Mouse (Mus musculus) thymus, postnatal 36 days (tissue): ENCODE results near the gene Metap2.

Experiments
- DNase-seq, 2 experiments: peaks; one replicate each; pipeline ENCODE4 v3.0.0; 2022; ENCODE audit warnings: mixed read lengths in 2 of 2

Gene Metap2

DNA sequence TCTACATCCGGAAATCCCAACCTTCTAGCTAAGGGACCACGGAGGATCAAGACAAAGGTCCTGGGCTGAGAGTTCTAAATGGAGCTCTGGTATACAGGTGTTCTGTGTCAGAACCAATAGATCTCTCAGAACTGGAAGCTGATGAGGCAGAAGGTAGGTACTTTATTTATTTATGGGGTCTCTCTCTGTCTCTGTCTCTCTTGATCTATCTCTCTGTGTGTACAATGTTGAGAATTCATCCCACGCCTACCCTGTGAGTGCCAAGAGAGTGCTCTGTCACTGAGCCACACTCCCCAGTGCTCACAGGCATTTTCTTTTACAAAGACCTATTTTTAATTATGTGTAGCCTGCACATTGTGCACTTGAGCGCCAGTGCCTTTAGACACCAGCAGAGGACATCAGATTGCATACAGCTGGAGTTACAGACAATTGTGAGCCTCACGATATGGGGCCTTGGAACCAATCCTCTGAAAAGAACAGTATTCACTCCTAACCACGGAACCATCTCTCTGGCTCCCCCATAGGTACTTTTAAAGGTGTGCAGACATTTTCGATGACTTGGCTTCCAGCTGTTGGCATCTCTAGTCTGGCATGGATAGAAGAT is at the start of gene Metap2:
TSS of gene Metap2 (minus strand) at position 51 of the 604 bp plus-strand sequence.
- DNase-seq, result no peak

- DNase-seq, result no peak
These were observed 49.1 kb upstream of the Metap2 start for GRCm38 (mm10) chr10:93945843-93946499.

DNA sequence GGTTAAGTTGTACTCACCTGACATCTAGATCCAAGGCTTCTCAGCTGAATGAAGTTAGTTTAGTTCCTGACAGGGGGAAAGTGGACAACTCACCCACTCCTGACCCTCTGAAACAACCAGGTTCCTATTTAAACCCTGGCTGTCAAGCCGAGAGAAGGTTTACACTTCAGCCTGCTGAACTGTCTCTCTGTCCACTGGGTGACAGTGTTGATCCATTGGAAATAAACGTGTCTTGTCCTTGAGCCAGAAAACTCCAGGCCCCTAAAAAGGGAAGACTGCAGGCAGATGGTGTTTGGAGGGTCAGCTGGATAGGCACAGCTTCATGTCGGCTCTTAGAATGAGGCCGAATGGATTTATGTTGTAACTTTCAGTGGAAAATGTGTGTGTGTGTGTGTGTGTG is 48.5 kb upstream of the Metap2 start:
- no peak for DNase-seq

DNA sequence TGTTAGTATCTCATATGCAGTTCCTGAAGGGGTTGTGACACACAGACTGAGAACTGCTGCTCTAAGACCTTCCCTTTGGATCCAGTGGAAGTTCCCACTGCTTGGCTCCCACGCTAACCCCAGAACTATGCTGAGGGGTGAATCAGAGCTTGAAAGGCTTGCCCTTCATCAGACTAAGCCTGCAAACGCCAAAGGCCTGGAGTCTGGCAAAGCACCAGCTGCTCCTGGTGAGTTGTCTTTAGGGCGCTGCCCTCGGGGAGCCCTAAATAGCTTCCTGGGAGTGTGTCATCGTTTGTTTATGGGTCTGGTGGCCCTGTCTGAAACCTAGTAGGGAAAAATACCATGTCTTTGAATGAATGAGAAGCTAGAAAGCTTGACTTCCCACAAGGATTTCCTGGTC is 47.3 kb upstream of the Metap2 start:
- no peak for DNase-seq

- no peak for DNase-seq
These were observed 43.4 kb upstream of the Metap2 start for GRCm38 (mm10) chr10:93940279-93940678.

DNA sequence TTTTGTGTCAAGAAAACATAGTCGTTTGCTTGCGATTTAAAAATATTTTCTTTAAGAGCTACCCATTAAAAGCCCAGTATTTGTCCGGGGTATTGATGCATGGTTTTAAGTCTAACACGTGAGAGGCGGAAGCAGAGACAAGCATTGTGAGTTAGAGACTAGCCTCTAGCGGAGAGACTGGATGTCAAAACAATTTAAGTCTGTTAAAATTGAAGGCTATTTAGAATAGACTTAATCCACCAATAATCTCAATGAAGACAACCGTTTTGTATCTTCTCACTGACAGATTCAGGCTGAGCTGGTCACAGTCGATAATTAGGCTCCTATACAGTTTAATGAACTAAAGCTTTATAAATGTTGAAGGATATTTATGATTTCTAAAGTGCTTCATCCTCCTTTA is 42.8 kb upstream of the Metap2 start:
- DNase-seq, result no peak

GRCm38 (mm10) chr10:93938844-93939271 is 42.0 kb upstream of the Metap2 start:
- DNase-seq, result peak; percentile 68 to 82

GRCm38 (mm10) chr10:93933980-93934379 is 37.1 kb upstream of the Metap2 start:
- no peak for DNase-seq

DNA sequence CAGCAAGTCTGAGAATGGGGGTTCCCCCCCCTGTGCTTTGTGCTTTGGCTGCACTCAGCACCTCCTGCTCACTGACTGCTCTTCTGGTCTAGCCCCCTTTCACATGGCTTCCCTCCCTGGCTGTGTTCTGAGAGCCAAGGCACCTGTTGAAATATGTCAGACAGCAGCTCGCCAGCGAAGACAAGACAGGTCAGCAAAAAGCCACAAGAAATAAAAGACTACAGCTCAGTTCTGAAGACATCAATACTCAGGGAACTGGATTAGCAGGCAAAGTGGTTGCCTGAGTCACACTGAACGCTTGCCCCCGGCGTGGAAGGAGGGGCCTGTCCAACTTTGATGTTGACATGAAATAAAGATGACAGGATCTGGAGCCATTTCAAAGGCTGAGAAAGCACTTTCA is 36.0 kb upstream of the Metap2 start:
- peak; percentile 64 to 75 for DNase-seq

DNA sequence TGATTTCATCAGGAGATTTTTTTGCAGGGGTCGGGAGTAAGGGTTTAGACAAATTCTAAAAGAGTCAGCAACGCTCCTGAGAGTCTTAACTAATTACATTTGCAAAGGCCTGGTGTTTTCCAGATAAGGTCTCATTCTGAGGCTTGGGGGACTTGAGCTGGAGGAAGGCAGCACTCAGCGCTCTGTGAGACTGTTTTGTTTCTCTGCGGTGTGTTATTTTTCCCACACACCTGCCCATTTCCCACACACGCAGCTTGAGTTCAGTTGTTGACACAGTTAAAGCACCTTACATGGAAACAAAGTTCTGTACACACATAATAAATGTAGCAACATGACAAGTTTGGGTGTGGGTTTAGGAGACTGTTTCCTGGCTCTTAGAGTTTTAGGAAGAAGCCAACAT is 35.1 kb upstream of the Metap2 start:
- peak; percentile 36 to 64 for DNase-seq

GRCm38 (mm10) chr10:93931431-93931830 is 34.5 kb upstream of the Metap2 start:
- no peak for DNase-seq

DNA sequence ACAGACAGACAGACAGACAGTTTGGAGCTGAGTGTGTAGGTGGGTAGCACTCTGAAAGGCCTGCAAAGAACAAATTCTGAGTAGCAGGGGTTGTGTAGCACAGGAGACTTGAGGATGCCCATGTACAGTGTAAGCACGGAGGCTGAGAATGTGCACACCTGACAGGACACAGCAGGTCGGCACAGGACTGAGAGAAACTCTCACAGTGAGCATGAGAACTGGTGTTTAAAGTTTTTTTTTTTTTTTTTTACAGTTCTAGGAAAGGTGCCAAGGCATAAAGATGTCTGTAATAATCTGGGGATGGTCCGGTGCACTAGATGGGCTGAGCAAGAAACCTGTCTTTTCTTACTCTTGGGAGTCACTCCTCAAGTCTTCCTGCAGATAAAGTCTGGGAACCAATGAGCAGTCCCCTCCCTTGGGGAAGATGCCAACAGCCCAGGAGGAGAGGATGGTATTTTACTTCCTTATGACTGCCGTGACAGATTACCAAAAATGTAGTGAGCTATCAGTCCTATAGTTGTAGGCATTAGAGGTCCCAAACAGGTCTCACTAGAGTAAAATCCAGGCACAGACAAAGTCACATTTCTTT is 33.4 kb upstream of the Metap2 start:
- no peak for DNase-seq

DNA sequence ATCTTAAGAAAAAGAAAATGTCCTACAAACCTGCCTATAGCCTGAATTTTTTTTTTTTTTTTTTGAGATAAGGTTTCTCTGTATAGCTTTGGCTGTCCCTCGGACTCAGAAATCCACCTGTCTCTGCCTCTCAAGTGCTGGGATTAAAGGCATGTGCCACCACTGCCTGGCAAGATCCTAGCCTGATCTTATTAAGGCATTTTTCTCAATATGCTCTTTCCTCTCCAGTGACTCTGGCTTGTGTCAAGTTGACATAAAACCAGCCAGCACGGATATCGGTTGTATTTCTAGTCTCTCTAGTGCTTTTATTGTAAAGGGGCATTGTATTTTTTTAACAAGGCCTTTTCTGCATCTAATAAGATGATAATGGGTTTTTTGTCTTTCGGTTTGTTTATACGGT is 27.8 kb upstream of the Metap2 start:
- DNase-seq, result no peak

- DNase-seq, result no peak
These were observed 24.3 kb upstream of the Metap2 start for GRCm38 (mm10) chr10:93921160-93921559.

DNA sequence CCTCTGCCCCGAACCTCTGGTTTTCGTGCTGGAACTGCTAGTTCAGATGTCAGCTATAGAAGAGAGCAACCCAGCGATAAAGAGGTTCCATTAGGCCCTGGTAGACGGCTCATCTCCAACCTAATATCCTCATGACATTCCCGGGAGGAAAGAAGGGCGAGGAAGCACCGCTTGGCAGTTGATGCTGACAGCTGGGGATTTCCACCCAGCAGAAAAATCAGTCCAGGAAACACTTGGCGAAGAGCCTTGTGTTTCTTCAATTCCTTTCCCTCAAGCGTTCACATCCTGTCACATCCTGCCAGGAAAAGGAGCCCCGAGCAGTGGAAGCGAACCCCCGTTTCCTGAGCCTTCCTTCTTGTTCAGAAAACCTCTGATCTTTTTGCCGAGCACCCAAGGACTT is 22.3 kb upstream of the Metap2 start:
- no peak for DNase-seq

GRCm38 (mm10) chr10:93918701-93919100 is 21.8 kb upstream of the Metap2 start:
- no peak for DNase-seq

DNA sequence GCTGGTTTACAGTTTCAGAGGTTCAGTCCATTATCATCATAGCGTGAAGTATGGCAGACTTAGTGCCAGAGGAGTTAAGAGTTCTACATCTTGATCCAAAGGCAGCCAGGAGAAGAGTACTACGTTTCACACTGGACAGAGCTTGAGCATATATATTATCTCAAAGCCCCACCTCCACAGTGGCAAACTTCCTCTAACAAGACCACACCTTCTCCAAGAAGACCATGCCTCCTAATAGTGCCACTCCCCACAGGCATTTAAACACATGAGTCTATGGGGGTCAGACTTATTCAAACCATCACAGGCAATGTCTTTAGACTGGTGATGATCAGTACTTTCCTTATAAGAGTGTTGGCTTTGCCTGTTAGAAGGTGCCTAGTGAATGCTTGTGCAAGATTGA is 21.2 kb upstream of the Metap2 start:
- DNase-seq, result no peak

DNA sequence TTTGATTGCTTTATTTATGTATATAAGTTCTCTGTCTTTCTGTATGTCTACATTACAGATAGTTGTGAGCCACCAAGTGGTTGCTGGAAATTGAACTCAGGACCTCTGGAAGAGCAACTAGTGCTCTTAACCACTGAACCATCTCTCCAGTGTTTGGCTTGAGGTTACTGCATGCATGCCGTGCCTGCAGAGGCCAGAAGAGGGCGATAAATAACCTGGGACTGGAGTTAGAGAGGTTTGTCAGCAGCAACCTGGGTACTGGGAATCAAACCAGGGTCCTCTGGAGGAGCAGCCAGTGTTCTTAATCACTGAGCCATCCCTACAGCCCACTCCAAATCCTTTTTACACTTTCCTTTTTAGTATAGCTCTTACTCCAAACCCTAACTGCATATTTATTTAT is 19.9 kb upstream of the Metap2 start:
- DNase-seq, result peak; percentile 42 to 57

DNA sequence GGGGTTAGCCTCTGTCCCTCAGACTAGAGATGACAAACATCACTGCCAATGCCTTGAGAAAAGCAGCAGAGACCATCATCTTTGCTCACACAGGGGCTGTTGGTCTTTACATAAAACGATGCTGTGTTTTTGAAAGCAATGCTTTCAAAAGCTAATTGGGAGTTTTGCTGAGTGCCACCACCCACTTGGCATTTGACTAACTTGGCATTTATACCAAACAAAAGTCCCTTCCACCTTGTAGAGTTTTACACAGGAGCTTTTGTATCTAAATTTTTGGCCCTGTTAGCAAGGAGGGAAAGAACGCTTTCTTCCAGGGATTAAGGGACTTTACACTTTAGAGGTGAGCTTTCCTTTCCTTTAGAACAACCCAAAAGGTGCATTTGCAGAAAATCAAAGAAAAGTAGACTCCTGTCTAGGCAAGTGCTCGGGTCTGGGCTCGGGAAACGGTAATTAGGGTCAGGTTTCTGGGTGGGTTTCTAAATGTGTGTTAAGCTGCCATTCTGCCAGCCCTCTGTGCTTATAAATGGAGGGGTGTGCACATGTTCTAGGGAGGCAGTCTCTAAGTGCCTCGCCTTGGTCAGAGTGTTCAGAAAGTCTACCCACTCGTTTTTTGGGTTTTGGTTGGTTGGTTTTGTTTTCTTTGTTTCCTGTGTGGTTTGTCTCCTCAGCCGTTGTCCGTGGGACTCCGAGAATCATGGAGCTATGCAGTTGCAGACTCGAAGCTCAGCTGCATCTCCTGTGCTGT is 18.8 kb upstream of the Metap2 start:
- peak; percentile 45 to 58 for DNase-seq

DNA sequence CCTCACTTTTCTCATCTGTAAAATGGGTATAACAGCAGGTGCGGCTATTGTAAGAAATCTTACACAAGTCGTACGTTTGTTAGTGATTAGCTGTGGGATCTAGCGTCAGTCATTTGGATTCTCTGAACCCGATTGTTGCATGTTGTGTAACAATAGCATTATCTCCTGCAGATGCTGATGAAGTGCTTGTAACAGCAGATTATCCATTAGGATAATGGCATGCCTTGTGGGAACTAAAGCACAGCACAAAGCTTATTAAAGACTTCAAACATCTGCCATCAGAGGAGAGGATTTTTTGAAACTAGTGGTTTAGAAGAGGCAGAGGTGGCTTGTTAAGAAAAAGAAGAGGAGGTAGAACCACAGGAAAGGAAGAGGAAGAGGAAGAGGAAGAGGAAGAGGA is 16.6 kb upstream of the Metap2 start:
- DNase-seq, result no peak

DNA sequence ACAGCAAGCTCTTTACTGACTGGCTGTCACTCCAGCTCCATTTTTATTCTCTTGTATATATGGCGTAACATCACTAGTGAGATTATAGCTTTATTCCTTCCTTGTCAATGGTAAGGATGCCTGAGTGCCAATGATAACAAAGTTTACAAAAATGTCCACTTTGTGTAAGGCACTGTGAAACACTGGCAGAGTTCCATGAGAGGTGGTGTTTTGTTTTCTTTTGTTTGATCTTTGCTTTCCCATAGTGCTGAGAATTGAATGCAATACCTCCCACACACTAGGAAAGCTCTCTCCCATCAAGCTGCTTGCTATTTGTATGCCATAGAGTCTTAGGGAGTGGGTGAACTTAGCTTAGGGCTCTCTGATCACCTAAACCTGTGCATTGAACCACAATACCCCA is 16.0 kb upstream of the Metap2 start:
- no peak for DNase-seq

DNA sequence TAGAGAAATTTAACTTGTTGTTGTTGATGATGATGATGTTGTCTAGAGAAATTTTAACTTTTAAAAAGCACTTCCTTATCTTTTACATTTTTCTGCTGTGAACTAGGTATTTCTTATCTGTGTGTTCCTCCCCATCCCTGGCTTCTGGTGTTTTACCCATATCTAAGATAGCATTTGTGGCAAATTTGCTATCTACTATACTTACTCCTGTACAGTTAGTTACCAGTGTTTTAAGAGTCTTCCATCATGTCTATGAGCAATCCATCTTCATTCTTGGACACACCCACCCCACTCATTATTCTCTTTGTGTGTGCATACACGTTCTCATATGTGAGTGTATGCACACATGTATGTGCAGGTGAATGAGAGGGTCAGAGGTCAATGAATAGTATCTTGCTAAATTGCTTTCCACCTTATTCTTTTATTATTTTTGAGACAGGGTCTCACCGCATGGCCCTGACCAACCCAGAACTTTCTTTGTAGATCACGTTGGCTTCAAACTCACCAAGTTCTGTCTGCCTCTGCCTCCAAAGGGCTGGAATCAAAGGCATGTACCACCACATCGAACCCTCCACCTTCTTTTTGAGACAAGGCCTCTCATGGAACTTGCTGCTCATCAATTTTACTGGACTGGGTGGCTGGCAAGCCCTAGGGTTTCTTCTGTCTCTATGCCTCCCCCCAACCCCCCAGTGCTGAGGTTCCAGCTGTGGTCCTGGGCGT is 15.4 kb upstream of the Metap2 start:
- DNase-seq, result no peak

DNA sequence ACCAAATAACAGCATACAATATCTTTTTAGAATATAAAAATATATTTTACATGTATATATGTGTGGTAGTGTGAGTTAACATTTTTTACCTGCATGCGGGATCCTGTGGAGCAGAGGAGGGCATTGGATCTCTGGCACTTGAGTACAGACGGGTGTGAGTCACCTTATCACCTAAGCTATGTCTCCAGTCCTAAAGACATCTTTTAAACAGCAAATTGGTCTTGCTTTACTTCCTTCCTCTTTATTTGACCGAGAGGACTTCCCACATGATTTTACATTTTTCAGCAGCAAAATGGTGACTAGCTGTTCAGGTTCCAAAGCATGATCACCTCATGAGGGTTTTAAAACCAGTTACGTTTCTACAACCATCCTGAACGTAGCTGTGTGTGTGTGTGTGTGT is 14.4 kb upstream of the Metap2 start:
- DNase-seq, result no peak
